Mouse (Mus musculus) left cerebral cortex, adult 9 months (tissue): ENCODE results near the gene Slc25a54.
A peak's percentile ranks its signal among the peaks of the same experiment; 100 is the strongest.

Experiments
- DNase-seq, 2 experiments: peaks; one replicate each; pipeline ENCODE4 v3.0.0; 2022; ENCODE audit warnings: low spot score in 2 of 2

Slc25a54 gene

GRCm38 (mm10) chr3:109080169-109080568 is at the start of gene Slc25a54:
Gene Slc25a54 (plus strand): TSS chr3:109080469.
- DNase-seq, result no peak

GRCm38 (mm10) chr3:109030817-109031216 is 49.5 kb upstream of the Slc25a54 start:
- no peak for DNase-seq

GRCm38 (mm10) chr3:109031626-109032025 is 48.6 kb upstream of the Slc25a54 start:
- no peak for DNase-seq

- no peak for DNase-seq
Measured at GRCm38 (mm10) chr3:109032306-109032705, 48.0 kb upstream of the Slc25a54 start.

GRCm38 (mm10) chr3:109034411-109034810 is 45.9 kb upstream of the Slc25a54 start:
- DNase-seq, result no peak

- DNase-seq, result no peak
Measured at GRCm38 (mm10) chr3:109040908-109041307, 39.4 kb upstream of the Slc25a54 start.

- no peak for DNase-seq
Measured at GRCm38 (mm10) chr3:109043395-109043794, 36.9 kb upstream of the Slc25a54 start.

GRCm38 (mm10) chr3:109046428-109046827 is 33.8 kb upstream of the Slc25a54 start:
- DNase-seq, result no peak

GRCm38 (mm10) chr3:109047707-109048283 is 32.5 kb upstream of the Slc25a54 start:
- DNase-seq, result no peak

- DNase-seq, result no peak
Measured at GRCm38 (mm10) chr3:109051056-109051945, 29.0 kb upstream of the Slc25a54 start.

GRCm38 (mm10) chr3:109051946-109052331 is 28.3 kb upstream of the Slc25a54 start:
- DNase-seq, result no peak

GRCm38 (mm10) chr3:109059903-109060302 is 20.4 kb upstream of the Slc25a54 start:
- no peak for DNase-seq

GRCm38 (mm10) chr3:109062391-109062790 is 17.9 kb upstream of the Slc25a54 start:
- DNase-seq, result no peak

- DNase-seq, result peak in 1 of 2 experiments; percentile 12
Measured at GRCm38 (mm10) chr3:109062989-109063388, 17.3 kb upstream of the Slc25a54 start.

- no peak for DNase-seq
Measured at GRCm38 (mm10) chr3:109084418-109084817, 4.1 kb downstream of the Slc25a54 start.

- no peak for DNase-seq
Measured at GRCm38 (mm10) chr3:109088460-109088859, 8.2 kb downstream of the Slc25a54 start.

- no peak for DNase-seq
Measured at GRCm38 (mm10) chr3:109104702-109105101, 24.4 kb downstream of the Slc25a54 start.

- no peak for DNase-seq
Measured at GRCm38 (mm10) chr3:109117136-109117535, 36.9 kb downstream of the Slc25a54 start.

GRCm38 (mm10) chr3:109119562-109119961 is 39.3 kb downstream of the Slc25a54 start:
- DNase-seq, result no peak

GRCm38 (mm10) chr3:109119973-109120372 is 39.7 kb downstream of the Slc25a54 start:
- no peak for DNase-seq

GRCm38 (mm10) chr3:109122641-109123530 is 42.6 kb downstream of the Slc25a54 start, which contains the start of gene Slc25a24:
Gene Slc25a24 (plus strand): TSS chr3:109123149.
- no peak for DNase-seq

GRCm38 (mm10) chr3:109123531-109123981 is 43.3 kb downstream of the Slc25a54 start:
- no peak for DNase-seq
